ENCODE assay signal across 22 mouse cellular contexts in the genomic region with DNA sequence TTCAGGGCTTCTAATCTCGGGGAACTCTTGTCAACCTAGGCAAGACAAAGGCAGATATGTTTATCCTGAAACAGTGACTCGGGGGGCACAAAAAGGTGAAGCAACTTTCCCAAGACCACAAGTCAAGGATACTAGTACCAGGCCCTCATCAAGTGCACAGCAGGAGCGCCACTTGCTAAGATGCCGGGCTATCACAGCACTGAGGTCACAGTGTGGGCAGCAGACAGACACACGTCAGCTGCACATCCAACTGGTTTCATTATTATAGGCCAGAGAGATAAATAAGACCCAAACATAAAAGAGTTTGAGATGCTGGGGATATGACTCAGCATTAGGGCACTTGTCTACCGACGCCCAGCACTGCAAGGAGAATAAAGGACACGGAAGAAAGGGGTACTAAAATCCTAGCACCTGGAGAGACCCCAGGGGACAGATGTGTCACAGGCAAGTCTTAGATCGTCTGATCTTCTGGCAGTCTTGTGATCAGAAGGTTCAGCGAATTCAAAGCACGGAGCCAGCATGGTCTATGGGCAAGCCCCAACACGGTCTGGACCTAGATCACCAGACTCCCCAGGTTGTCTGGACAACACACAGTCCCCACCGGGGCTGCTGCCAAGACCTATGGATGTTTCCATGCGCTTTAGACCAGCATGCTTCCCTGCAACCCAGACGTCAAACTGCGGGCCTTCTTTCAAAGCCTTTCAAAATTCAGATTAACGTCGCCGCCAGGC.
"Had no signal": no experiment of that assay in that cellular context is flagged by ENCODE, and none has a peak within 500 bp of the region (broad histone marks: within the 10 kb centered on the region; RNA-seq: fewer than 3 reads in every experiment).

No protein-coding gene starts in this region.

- H3K27ac ChIP-seq: kidney, embryonic 15.5 days; limb, embryonic 10.5 days; limb, embryonic 13.5 days; liver, embryonic 12.5 days; liver, embryonic 15.5 days; lung, embryonic 15.5 days; midbrain, embryonic 10.5 days; midbrain, embryonic 15.5 days; neural tube, embryonic 12.5 days; neural tube, embryonic 15.5 days; stomach, embryonic 15.5 days had no signal

- H3K27me3 ChIP-seq: kidney, embryonic 15.5 days; limb, embryonic 13.5 days; liver, embryonic 12.5 days; liver, embryonic 15.5 days; lung, embryonic 15.5 days; midbrain, embryonic 15.5 days; neural tube, embryonic 12.5 days; neural tube, embryonic 15.5 days; stomach, embryonic 15.5 days had no signal

- DNase-seq: kidney, adult 11 months; kidney, adult 8-10 months; kidney, postnatal 36 days; liver; lung, adult 18-20 months; lung, postnatal 10 days; lung, postnatal 36 days; right cerebral cortex, postnatal 4 days; spleen, adult 18-20 months; thymus, postnatal 25 days had no signal

- H3K36me3 ChIP-seq: lung, embryonic 15.5 days had no signal

- H3K4me3 ChIP-seq: kidney, embryonic 15.5 days; limb, embryonic 10.5 days; limb, embryonic 13.5 days; liver, embryonic 12.5 days; liver, embryonic 15.5 days; lung, embryonic 15.5 days; megakaryocyte, embryonic 14.5 days; midbrain, embryonic 10.5 days; midbrain, embryonic 15.5 days; neural tube, embryonic 12.5 days; neural tube, embryonic 15.5 days; stomach, embryonic 15.5 days had no signal

- H3K9me3 ChIP-seq: kidney, embryonic 15.5 days; limb, embryonic 10.5 days; limb, embryonic 13.5 days; liver, embryonic 12.5 days; liver, embryonic 15.5 days; lung, embryonic 15.5 days; megakaryocyte, embryonic 14.5 days; midbrain, embryonic 10.5 days; midbrain, embryonic 15.5 days; neural tube, embryonic 12.5 days; neural tube, embryonic 15.5 days; stomach, embryonic 15.5 days had no signal

- H3K4me2 ChIP-seq: kidney, embryonic 15.5 days; liver, embryonic 12.5 days; liver, embryonic 15.5 days; lung, embryonic 15.5 days; midbrain, embryonic 15.5 days; neural tube, embryonic 12.5 days; neural tube, embryonic 15.5 days; stomach, embryonic 15.5 days had no signal

- H3K9ac ChIP-seq: kidney, embryonic 15.5 days; limb, embryonic 13.5 days; liver, embryonic 12.5 days; liver, embryonic 15.5 days; lung, embryonic 15.5 days; midbrain, embryonic 15.5 days; neural tube, embryonic 12.5 days; neural tube, embryonic 15.5 days; stomach, embryonic 15.5 days had no signal
